8 mouse cellular contexts compared by ENCODE assay signal in the genomic region with DNA sequence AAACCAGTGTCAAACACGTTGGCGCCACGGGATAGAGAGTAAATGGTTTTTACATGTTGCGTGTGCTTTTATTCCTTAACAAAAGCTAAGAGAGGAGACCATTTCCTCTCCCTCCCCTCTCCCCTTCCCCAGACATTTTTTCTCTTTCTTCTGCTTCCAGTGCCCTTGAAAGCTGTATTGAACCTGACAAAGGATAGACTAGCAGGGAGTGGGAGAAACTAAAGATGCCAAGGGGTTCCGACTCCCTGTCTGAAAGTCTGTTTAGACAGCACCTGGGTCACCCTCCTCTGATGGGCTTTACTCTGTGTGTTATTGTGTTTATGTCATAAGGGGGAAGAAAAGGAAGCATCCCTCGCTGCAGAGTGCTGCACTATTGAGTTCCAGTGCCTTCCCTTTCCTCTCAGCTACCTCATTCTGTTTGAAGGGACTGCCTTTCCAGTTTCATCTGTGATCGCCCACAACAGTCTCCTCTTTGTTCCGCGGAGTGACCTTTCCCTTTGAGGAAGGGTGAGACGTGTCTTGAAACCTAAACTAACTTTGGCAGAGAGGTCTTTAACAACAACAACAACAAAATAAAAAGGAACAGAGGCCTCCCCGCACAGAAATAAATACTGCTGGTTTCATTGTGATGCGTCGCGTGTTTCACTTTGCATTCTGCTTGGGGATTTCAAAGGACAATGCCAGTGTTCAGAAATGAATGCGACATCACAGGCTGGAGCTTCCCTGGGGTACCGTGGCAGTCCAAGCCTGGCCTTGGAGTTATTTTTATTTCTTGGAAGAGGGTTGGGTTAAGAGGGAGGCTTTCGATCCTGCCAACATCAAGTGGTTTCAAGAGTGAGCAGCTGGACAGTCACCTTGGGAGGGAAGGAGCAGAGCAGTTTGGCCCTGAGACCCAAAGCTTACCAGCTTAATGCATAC.
DNase-seq lines count a peak whose midpoint lies in the region; ATAC-seq and TF ChIP-seq lines count a peak whose summit lies in the region.

No protein-coding gene starts in this region.

- H3K4me2 ChIP-seq in embryonic facial prominence, embryonic 12.5 days (replicated peaks): 0 out of 2 replicates have a peak overlapping the region, but pooled peaks have one; percentile 1
- peak overlapping the region; percentile 35 for H3K4me2 ChIP-seq in hindbrain, embryonic 14.5 days (replicated peaks)
- peak overlapping the region; percentile 12 for H3K4me2 ChIP-seq in midbrain, embryonic 15.5 days

- no peaks in the 10 kb centered on the region for H3K36me3 ChIP-seq in embryonic facial prominence, embryonic 12.5 days
- H3K36me3 ChIP-seq in hindbrain, embryonic 14.5 days (replicated peaks; ENCODE audit: control insufficient read depth, insufficient read depth): no peaks in the 10 kb centered on the region
- no peaks in the 10 kb centered on the region for H3K36me3 ChIP-seq in midbrain, embryonic 15.5 days (replicated peaks)
- no peaks in the 10 kb centered on the region for H3K36me3 ChIP-seq in thymus, adult 2 months (ENCODE audit: control insufficient read depth, insufficient read depth, low read length)

- no peaks in the 10 kb centered on the region for H3K27me3 ChIP-seq in embryonic facial prominence, embryonic 12.5 days
- no peaks in the 10 kb centered on the region for H3K27me3 ChIP-seq in hindbrain, embryonic 14.5 days (ENCODE audit: control insufficient read depth, insufficient read depth, low read length)
- no peaks in the 10 kb centered on the region for H3K27me3 ChIP-seq in midbrain, embryonic 15.5 days (replicated peaks)
- no peaks in the 10 kb centered on the region for H3K27me3 ChIP-seq in thymus, adult 2 months (ENCODE audit: control insufficient read depth, insufficient read depth, low read length)

- no peak overlapping the region for H3K27ac ChIP-seq in embryonic facial prominence, embryonic 12.5 days
- H3K27ac ChIP-seq in hindbrain, embryonic 14.5 days: peak overlapping the region; percentile 69
- H3K27ac ChIP-seq in midbrain, embryonic 15.5 days: peak overlapping the region; percentile 68
- H3K27ac ChIP-seq in thymus, adult 2 months (ENCODE audit: control insufficient read depth, insufficient read depth, low read length): no peak overlapping the region

- H3K4me3 ChIP-seq in lung, adult 2 months (replicated peaks; ENCODE audit: extremely low read depth, low read depth, low read length): no peak overlapping the region
- H3K4me3 ChIP-seq in embryonic facial prominence, embryonic 12.5 days: no peak overlapping the region
- no peak overlapping the region for H3K4me3 ChIP-seq in hindbrain, embryonic 14.5 days (replicated peaks; ENCODE audit: low read length)
- H3K4me3 ChIP-seq in midbrain, embryonic 15.5 days: no peak overlapping the region
- no peak overlapping the region for H3K4me3 ChIP-seq in thymus, adult 2 months (ENCODE audit: control insufficient read depth, insufficient read depth, low read length)

- no peak overlapping the region for H3K9ac ChIP-seq in embryonic facial prominence, embryonic 12.5 days
- no peak overlapping the region for H3K9ac ChIP-seq in hindbrain, embryonic 14.5 days
- no peak overlapping the region; the same call in 1 of the 2 replicates for H3K9ac ChIP-seq in midbrain, embryonic 15.5 days

- WGBS in lung, adult 2 months: 57% methylated on average over 17 of the region's 17 CpGs
- 50% methylated on average over 17 of the region's 17 CpGs for WGBS in embryonic facial prominence, embryonic 12.5 days
- WGBS in hindbrain, embryonic 14.5 days: 21% methylated on average over 17 of the region's 17 CpGs
- 20% methylated on average over 17 of the region's 17 CpGs for WGBS in midbrain, embryonic 15.5 days
- 87% methylated on average over 17 of the region's 17 CpGs for WGBS in thymus, adult 2 months

- H3K4me1 ChIP-seq in lung, adult 2 months (ENCODE audit: control insufficient read depth, insufficient read depth, low read length): no peaks in the 10 kb centered on the region
- no peaks in the 10 kb centered on the region for H3K4me1 ChIP-seq in embryonic facial prominence, embryonic 12.5 days
- H3K4me1 ChIP-seq in hindbrain, embryonic 14.5 days (replicated peaks; ENCODE audit: control insufficient read depth, insufficient read depth, low read length): no peaks in the 10 kb centered on the region
- peaks cover 15% of the 10 kb centered on the region for H3K4me1 ChIP-seq in midbrain, embryonic 15.5 days
- no peaks in the 10 kb centered on the region for H3K4me1 ChIP-seq in thymus, adult 2 months (replicated peaks; ENCODE audit: control insufficient read depth, insufficient read depth, low read length)

- intact Hi-C loops in gastrocnemius, postnatal 14 days (cut with DNase I; ENCODE audit: low total_unique reads): no loop called here

- peak; percentile 4 for DNase-seq in lung, postnatal 25 days (ENCODE audit: low spot score)
- no peak for DNase-seq in lung, adult 2 months
- DNase-seq in hindbrain, embryonic 14.5 days (ENCODE audit: low spot score): peak; percentile 74
- DNase-seq in thymus, adult 2 months: no peak
- DNase-seq in gastrocnemius, postnatal 14 days: no peak
- DNase-seq in lung, postnatal 4 days: no peak

- TF ChIP-seq POLR2A in lung, adult 2 months (IDR thresholded peaks at IDR 0.05; ENCODE audit: borderline replicate concordance, extremely low read depth, low read depth, low read length): no peak
- no peak for TF ChIP-seq POLR2A in thymus, adult 2 months (IDR thresholded peaks at IDR 0.05; ENCODE audit: control insufficient read depth, extremely low read depth, insufficient read depth, low read length, poor library complexity)

- no peaks in the 10 kb centered on the region for H3K9me3 ChIP-seq in embryonic facial prominence, embryonic 12.5 days
- no peaks in the 10 kb centered on the region for H3K9me3 ChIP-seq in hindbrain, embryonic 14.5 days (ENCODE audit: control insufficient read depth, low read length)
- no peaks in the 10 kb centered on the region for H3K9me3 ChIP-seq in midbrain, embryonic 15.5 days

- no peak for ATAC-seq in embryonic facial prominence, embryonic 12.5 days (ENCODE audit: insufficient number of reproducible peaks, insufficient read depth, low FRiP score, low TSS enrichment)
- peak; percentile 90 for ATAC-seq in hindbrain, embryonic 14.5 days (ENCODE audit: low FRiP score)
- ATAC-seq in midbrain, embryonic 15.5 days (replicated peaks): peak; percentile 89

- TF ChIP-seq CTCF in lung, adult 2 months (IDR thresholded peaks at IDR 0.05; ENCODE audit: insufficient read depth, low read length): no peak
- TF ChIP-seq CTCF in thymus, adult 2 months (IDR thresholded peaks at IDR 0.05; ENCODE audit: borderline replicate concordance, control insufficient read depth, extremely low read depth, insufficient read depth, low read length, poor library complexity): no peak

Comparison
In these comparisons a context has a peak if more than half of its experiments do, and no peak if none do; other contexts are left out.
1. DNase-seq: peak in lung, postnatal 25 days (single experiment) and hindbrain, embryonic 14.5 days (single experiment); none in lung, adult 2 months (single experiment), thymus, adult 2 months (single experiment), gastrocnemius, postnatal 14 days (single experiment) and lung, postnatal 4 days (0 of 2).
2. H3K27ac ChIP-seq: peak in hindbrain, embryonic 14.5 days (single experiment) and midbrain, embryonic 15.5 days (single experiment); none in embryonic facial prominence, embryonic 12.5 days (single experiment) and thymus, adult 2 months (single experiment).
3. Peak in every context shown above with its lines, with median percentiles within 50 percentile points of each other: H3K4me2 ChIP-seq.